Mouse (Mus musculus) liver, embryonic 11.5 days (tissue): ENCODE results near the gene Olfr63. TPM values are rescaled to one million over a fixed set of nuclear protein-coding genes. Genes with fewer than 3 reads are reported as not detected.

ENCODE experiments used
- polyA plus RNA-seq: library from polyadenylated mRNA; unstranded; fragments of >200 nt; fragmentation: Nextera tagmentation; extraction: Ambion mirVana; gene quantifications from 2 replicates; pipeline ENCODE4 v1.2.1, GENCODE M21; 2014

Olfr63 gene
- polyA plus RNA-seq, 1 experiment from 2014 or later: 0.04 TPM

Other genes starting within 250 kb of the Olfr63 start
- 8.1 and 8.7 TPM in 2 replicates for gene Zfp763, start 231.3 kb upstream of the Olfr63 start, polyA plus RNA-seq
- not detected in 2 replicates for gene 4921501E09Rik, start 196.6 kb upstream of the Olfr63 start, polyA plus RNA-seq
- gene Zfp563, start 175.4 kb upstream of the Olfr63 start, polyA plus RNA-seq: 2.8 and 3.1 TPM in 2 replicates
- not detected in 2 replicates for gene Morc2b, start 125.0 kb upstream of the Olfr63 start, polyA plus RNA-seq
- not detected in 2 replicates for gene Olfr55, start 96.2 kb upstream of the Olfr63 start, polyA plus RNA-seq
- gene Olfr239, start 73.4 kb upstream of the Olfr63 start, polyA plus RNA-seq: not detected in 2 replicates
- gene Olfr1564, start 43.0 kb upstream of the Olfr63 start, polyA plus RNA-seq: not detected in 2 replicates
- gene Zfp955a, start 9.5 kb upstream of the Olfr63 start, polyA plus RNA-seq: 9.9 and 11.0 TPM in 2 replicates
- gene Zfp955b, start 24.9 kb downstream of the Olfr63 start, polyA plus RNA-seq: 4.8 and 6.1 TPM in 2 replicates
- gene Zfp81, start 94.2 kb downstream of the Olfr63 start, polyA plus RNA-seq: 8.1 and 8.2 TPM in 2 replicates
- 14.2 and 15.9 TPM in 2 replicates for gene Zfp101, start 130.0 kb downstream of the Olfr63 start, polyA plus RNA-seq
- not detected in 2 replicates for gene Actl9, start 168.2 kb downstream of the Olfr63 start, polyA plus RNA-seq